Mouse (Mus musculus): ENCODE measurements at regions not wholly inside any gene's neighbourhood (a gene's known extent, or its start where the extent isn't known, plus 50 kb on each side); places are given as distances from the start of the nearest gene placed in this dataset.

- TF ChIP-seq POLR2A (IDR thresholded peaks at IDR 0.05; ENCODE audit: extremely low read depth, insufficient read depth, low read length) (no peak), CTCF (IDR thresholded peaks at IDR 0.05; ENCODE audit: extremely low read depth, insufficient read depth, low read length) (no peak)
These were observed 287.4 kb downstream of the Ipo11 start for GRCm38 (mm10) chr13:106649363-106649762.

Data from cortical plate, adult 2 months (tissue).